Mouse (Mus musculus): ENCODE measurements around the gene Zfp52. TPM values are rescaled to one million over a fixed set of nuclear protein-coding genes. Genes with fewer than 3 reads are reported as not detected.
A peak's percentile ranks its signal among the peaks of the same experiment; 100 is the strongest.

Zfp52 gene
- 1 to 10 TPM; 4.6 to 4.7 TPM for total RNA-seq (2021)

DNA sequence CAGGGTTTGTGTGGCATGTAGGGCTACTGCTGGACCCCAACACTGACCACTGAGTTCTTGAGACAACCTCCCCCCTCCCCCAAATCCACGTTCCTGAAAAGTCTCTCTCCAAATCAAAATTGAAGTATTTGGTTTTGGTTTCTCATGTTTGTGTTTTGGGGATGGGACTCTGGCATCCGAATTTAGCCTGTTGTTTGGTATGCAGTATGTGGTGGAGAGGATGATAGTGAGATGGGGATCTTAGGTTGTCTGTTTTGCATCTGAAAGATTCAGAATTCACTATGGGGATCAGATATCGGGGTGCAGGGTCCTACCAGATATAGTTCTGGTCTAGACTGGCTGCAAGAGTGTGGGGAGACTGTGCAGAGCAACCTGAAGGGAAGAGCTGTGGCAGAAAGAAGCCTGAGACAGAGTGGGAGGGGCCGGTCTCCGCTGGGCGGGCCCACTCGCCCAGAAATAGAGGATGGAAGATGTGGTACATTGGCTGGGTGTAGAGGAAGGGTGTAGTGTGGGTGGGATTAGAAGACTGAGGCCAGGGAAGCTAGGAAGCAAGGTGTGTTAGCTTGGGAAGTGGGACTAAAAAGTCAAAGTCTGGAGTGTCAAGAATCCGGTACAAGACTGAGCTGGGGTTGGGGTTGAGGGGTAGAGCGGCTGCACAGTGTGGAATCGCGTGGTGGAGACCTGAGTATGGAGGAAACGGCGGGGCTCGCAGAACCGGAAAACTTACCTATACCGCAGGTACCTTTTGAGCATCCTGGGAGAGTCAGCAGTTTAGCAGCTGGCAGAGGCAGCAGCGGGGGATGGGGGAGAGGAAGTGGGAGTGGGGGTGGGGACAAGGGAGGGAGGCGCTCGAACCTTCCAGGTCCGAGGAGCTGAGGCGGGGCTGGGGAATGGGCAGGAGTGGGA lies at the start of gene Zfp52:
TSS of gene Zfp52 (plus strand) at position 444 of the 906 bp plus-strand sequence.
- DNase-seq (ENCODE audit: low spot score), result peak; percentile 49
- intact Hi-C loops (cut with DNase I), result loop anchor here (1.0 to 10.0 kb wide), 2 partner anchors 31 to 591 kb away; partner anchors contain the start of gene Ppp2r1a

DNA sequence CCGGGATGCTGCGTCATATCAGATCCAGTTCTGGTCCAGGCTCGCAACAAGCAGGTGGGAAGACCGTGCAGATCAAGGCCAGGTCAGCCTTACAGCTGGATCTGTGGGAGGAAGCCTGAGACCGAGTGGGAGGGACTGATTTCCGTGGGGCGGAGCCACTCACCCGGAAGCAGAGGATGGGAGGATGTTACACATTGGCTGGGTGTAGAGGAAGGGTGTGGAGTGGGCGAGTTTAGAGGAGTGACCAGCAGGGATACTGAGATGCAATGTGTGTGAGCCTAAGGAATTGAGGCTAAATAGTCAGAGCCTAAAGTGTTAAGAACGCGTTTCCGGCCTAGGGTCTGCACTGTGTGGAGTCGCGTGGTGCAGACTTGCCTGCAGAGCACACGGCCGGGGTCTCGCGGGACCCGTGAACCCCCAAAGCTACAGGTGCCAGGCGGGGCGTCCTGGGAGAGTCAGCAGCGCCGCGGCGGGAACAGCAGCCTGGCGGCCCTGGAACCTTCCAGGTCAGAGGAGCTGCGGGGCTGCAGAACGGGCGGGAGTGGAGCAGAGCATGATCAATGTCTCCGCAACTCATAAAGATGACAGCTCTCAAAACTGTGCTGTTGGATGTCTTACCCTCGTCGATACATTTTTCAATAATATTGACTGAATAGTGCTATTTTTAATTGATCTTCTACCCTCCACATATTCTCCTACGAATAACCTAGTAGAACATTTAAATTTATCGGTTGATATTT lies 46.4 kb upstream of the Zfp52 start, which contains the start of gene Zfp53:
TSS of gene Zfp53 (plus strand) at position 239 of the 740 bp plus-strand sequence.
- DNase-seq (ENCODE audit: low spot score), result peak; percentile 82
- intact Hi-C loops (cut with DNase I), result loop anchor here (5.0 kb wide), 1 partner anchor 37 kb away; the partner anchor contains the start of gene Zfp51

- no peak for DNase-seq (ENCODE audit: low spot score)
- intact Hi-C loops (cut with DNase I), result loop anchor here (5.0 kb wide), 1 partner anchor 37 kb away; the partner anchor contains the start of gene Zfp51
Observed at GRCm38 (mm10) chr17:21489500-21490001, 45.8 kb upstream of the Zfp52 start.

- DNase-seq (ENCODE audit: low spot score), result no peak
- intact Hi-C loops (cut with DNase I), result no loop called here
Observed at GRCm38 (mm10) chr17:21501365-21501764, 34.0 kb upstream of the Zfp52 start.

GRCm38 (mm10) chr17:21504524-21504923 lies 30.8 kb upstream of the Zfp52 start:
- DNase-seq (ENCODE audit: low spot score), result no peak
- intact Hi-C loops (cut with DNase I), result no loop called here

DNA sequence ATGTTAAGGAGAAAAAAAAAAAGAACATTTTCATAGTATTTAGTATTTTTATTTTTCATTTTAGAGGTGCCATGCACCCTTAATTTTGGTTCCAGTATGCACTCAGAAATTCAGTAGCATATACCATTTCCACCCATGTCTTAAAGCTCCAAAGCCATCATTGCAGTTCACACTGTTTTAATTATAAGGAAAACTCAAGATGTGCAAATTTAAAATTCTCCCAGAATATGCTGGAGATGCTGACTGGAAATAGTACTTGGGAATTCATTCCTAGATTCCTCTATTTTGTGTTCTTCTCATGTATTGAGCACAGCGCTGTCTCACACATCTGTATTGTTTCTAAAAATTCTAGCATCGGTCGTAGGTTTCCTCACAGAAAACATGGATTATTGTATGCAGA lies 29.1 kb upstream of the Zfp52 start:
- no peak for DNase-seq (ENCODE audit: low spot score)
- intact Hi-C loops (cut with DNase I), result no loop called here

DNA sequence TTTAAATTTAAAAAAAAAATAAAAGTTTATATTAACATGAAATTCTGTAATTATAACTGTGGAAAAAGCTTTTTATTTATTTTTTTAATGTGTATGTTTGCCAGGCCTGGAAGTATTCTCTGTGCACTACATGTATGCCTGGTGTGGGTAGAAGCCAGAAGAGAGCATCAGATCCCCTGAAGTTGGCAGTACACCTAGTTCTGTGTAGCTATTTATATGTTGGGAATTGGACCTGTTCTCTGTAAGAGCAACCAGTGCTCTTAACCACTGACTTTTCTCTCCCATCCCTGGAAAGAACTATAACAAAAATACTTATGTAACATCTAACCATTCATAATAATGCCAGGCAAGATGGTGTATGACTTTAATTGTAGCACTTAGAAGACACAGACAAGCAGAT lies 25.6 kb upstream of the Zfp52 start:
- intact Hi-C loops (cut with DNase I), result no loop called here
- DNase-seq (ENCODE audit: low spot score), result no peak

DNA sequence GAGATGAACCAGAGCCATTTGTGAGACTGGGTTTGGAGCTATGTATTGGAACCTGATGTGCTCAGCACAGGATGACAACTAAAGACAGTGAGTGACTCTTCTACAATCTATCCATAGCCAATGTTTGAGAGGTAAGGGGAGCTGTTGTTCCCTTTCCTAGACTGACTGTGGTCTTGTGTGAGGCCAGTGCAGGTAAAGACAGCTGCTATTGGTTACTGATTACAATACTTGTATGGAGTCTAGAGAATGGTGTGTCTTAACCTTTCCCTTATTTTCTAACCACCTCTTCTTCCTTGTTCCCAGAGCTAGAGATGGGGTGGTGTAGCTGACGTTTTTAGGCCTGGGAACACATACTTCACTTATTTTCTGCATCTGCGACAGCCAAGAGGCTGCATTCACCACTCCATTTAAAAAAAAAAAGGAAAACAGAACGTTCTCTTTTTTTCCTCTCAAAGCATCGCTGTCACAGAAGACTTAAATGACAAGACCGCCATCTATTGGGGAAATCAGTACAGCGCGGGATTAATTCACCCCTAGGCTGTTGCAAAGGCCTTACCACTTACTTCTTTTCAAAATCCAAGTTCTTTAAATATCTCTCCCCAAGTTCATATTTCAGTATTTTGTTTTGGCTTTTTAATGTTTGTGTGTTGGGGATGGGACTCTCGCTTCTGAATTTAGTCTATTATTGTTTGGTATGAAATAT lies 19.8 kb upstream of the Zfp52 start:
- intact Hi-C loops (cut with DNase I), result loop anchor here (2.0 to 5.0 kb wide), 5 partner anchors 17 to 283 kb away; partner anchors contain the start of genes Zfp51 and Zfp54
- DNase-seq (ENCODE audit: low spot score), result no peak

- intact Hi-C loops (cut with DNase I), result loop anchor here (2.0 to 5.0 kb wide), 3 partner anchors 16 to 284 kb away; partner anchors contain the start of gene Zfp54
- DNase-seq (ENCODE audit: low spot score), result peak; percentile 50
Observed at GRCm38 (mm10) chr17:21516201-21517129, 18.9 kb upstream of the Zfp52 start.

DNA sequence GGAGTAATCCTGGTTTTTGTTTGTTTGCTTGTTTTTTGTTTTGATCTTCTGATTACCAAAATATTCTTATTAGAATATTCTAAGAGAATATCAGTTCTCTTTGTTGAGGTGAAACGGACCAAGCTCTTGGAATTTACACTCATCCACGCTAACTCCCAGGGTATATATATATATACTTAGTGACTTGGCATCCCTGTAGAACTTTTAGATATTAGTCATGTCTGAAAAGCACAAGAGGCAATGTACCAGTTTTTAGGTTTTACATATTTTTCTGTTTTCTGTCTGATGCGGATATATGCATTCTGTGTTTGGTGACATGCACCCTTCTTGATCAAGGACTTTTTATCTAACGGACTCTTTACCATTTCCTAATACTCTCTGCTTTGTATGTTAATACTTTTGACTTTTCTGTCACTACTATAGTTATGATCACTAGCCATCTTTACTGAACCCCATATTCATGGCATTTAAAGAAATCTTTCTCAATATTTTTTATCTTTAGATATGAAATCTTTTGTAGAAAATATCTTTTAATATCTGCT lies 18.1 kb upstream of the Zfp52 start:
- intact Hi-C loops (cut with DNase I), result loop anchor here (2.0 to 5.0 kb wide), 3 partner anchors 16 to 285 kb away; partner anchors contain the start of gene Zfp54

GRCm38 (mm10) chr17:21526270-21526669 lies 9.1 kb upstream of the Zfp52 start:
- intact Hi-C loops (cut with DNase I), result no loop called here
- no peak for DNase-seq (ENCODE audit: low spot score)

More for the DNA sequence above, 18.1 kb upstream of the Zfp52 start:
- no peak for DNase-seq (ENCODE audit: low spot score)

GRCm38 (mm10) chr17:21530645-21531330 lies 4.6 kb upstream of the Zfp52 start:
- intact Hi-C loops (cut with DNase I), result loop anchor here (10.0 kb wide), 1 partner anchor 586 kb away; the partner anchor contains the start of gene Ppp2r1a
- no peak for DNase-seq (ENCODE audit: low spot score)

- intact Hi-C loops (cut with DNase I), result loop anchor here (2.0 to 10.0 kb wide), 2 partner anchors 15 to 587 kb away; partner anchors contain the start of gene Ppp2r1a
- DNase-seq (ENCODE audit: low spot score), result no peak
Observed at GRCm38 (mm10) chr17:21531621-21532020, 3.7 kb upstream of the Zfp52 start.

DNA sequence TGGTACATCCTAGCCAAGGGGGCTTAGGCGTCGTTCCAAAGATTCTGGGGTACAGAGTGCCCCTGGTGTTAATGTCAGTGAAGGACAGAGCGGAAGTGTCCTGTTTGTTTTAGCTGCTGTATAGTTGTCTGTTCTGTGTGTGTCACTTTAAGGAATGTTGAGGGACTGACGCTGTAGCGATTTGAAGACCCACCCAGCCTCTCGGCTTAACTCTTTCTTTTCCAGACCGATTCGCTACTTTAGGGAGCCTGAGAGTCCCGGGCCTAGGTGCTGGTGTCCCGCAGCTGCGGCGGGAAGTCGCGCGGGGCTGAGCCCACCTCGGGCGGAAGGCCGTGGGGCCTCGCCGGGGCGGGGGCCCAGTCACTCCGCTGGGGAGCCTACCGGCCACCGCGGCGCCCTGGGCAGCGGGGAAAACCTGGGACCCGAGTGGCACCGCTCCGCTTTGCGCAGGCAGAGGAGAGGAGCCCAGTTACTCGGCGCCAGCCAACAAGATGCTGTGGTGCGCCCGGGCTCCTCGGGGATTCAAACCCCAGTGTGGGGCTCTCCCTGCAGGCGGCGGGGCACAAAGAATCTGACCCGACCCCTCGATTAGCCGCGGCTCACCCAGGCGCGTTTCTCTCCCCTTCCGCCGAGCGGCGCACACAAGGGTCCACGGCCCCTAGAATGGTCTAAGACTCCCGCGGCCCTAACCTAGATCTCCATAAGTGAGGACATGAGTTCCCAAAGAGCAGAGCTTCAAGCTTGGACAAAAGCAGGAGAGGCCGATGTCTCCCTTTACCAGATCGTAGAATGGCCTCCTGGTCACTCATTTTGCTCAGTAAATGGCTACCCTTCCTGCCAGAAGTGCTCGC lies 3.0 kb upstream of the Zfp52 start:
- intact Hi-C loops (cut with DNase I), result loop anchor here (2.0 to 10.0 kb wide), 2 partner anchors 16 to 588 kb away; partner anchors contain the start of gene Ppp2r1a
- DNase-seq (ENCODE audit: low spot score), result peak; percentile 53

DNA sequence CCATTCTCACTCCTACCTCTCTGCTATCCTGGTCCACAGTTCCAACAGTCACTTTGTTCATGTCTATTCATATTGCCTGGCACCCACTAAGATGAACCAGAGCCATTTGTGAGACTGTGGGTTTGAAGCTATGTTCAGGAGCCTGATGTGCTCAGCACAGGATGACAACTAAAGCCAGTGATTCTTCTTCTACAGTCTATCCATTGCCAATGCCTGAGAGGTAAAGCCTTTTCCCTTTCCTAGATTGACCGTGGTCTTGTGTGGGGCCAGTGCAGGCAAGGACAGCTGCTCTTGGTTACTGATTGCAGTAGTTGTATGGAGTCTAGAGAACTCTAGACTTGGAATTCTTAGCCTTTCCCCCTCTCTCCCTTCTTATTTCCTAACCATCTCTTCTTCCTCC lies 1.4 kb upstream of the Zfp52 start:
- DNase-seq (ENCODE audit: low spot score), result no peak
- intact Hi-C loops (cut with DNase I), result loop anchor here (2.0 to 10.0 kb wide), 2 partner anchors 17 to 589 kb away; partner anchors contain the start of gene Ppp2r1a

- no peak for DNase-seq (ENCODE audit: low spot score)
- intact Hi-C loops (cut with DNase I), result loop anchor here (1.0 to 10.0 kb wide), 2 partner anchors 32 to 590 kb away; partner anchors contain the start of gene Ppp2r1a
Observed at GRCm38 (mm10) chr17:21534460-21535095, 761 bp upstream of the Zfp52 start.
